Mouse (Mus musculus) erythroblast, embryonic 14.5 days (primary cell): ENCODE results near the gene Fcamr. TPM values are rescaled to one million over a fixed set of nuclear protein-coding genes. Genes with fewer than 3 reads are reported as not detected.

Source experiments
- H3K27me3 ChIP-seq: 2 replicates; pipeline ENCODE4 v1.6.1; 2012; ENCODE audit warnings: inconsistent platforms; ENCODE audit not compliant: control insufficient read depth
- H3K36me3 ChIP-seq: 2 replicates; pipeline ENCODE4 v1.6.1; 2012; ENCODE audit warnings: mild to moderate bottlenecking, inconsistent platforms; ENCODE audit not compliant: control insufficient read depth
- H3K4me1 ChIP-seq: 2 replicates; pipeline ENCODE4 v1.6.1; 2012; ENCODE audit warnings: inconsistent platforms; ENCODE audit not compliant: control insufficient read depth
- H3K4me3 ChIP-seq: replicated peaks from 2 replicates; pipeline ENCODE3; 2012; ENCODE audit warnings: moderate library complexity, mild to moderate bottlenecking, inconsistent platforms
- H3K9me3 ChIP-seq: 2 replicates; pipeline ENCODE4 v1.6.1; 2012; ENCODE audit warnings: low read length, inconsistent platforms, mixed read lengths; ENCODE audit not compliant: control insufficient read depth
- GATA1 ChIP-seq: IDR thresholded peaks from 2 replicates; pipeline ENCODE4 v1.6.1; 2012; ENCODE audit warnings: low read length, inconsistent platforms, mixed read lengths
- TAL1 ChIP-seq: IDR thresholded peaks from 3 replicates; pipeline ENCODE4 v1.6.1; 2012; ENCODE audit warnings: low read length, inconsistent platforms, mixed read lengths
- polyA plus RNA-seq: library from polyadenylated mRNA; stranded (reverse); fragments of >175 nt; gene quantifications from 2 replicates; pipeline ENCODE4 v1.2.3, GENCODE M21; 2012

The Fcamr gene
- not detected in 2 replicates for polyA plus RNA-seq

GRCm38 (mm10) chr1:130800602-130801001 lies at the start of gene Fcamr:
Gene Fcamr (plus strand): TSS chr1:130800902.
- no peak within 1 kb of the TSS for H3K4me3 ChIP-seq
- H3K27me3 ChIP-seq, result no peaks in the 10 kb centered on the region
- TF ChIP-seq GATA1 (no peak), TAL1 (no peak)
- no peaks in the 10 kb centered on the region for H3K4me1 ChIP-seq
- no peaks in the 10 kb centered on the region for H3K9me3 ChIP-seq
- no peaks in the 10 kb centered on the region for H3K36me3 ChIP-seq

DNA sequence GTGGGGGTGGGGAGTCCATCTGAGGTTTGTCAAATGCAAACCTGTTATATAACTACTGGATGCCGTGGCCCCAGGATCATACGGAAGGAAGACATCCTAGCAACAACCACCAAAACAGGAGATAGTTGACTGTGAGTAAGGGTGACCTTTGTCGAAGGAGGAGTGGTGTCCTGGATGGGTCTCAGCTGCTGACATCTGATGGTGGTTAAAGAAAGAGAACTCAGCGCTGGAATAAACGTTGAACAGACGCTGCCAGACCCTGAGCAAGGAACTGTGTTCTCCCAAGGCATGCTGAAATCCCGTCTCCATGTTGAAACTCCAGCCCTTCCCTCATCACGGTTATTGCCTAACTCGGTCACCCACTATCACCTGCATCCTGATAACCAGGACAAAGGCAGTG lies 41.0 kb upstream of the Fcamr start:
- Histone ChIP-seq H3K36me3 (no peaks in the 10 kb centered on the region), H3K9me3 (no peaks in the 10 kb centered on the region), H3K4me1 (peaks cover 21% of the 10 kb centered on the region), H3K27me3 (no peaks in the 10 kb centered on the region), H3K4me3 (no peak overlapping the region)
- TF ChIP-seq GATA1 (no peak), TAL1 (no peak)

DNA sequence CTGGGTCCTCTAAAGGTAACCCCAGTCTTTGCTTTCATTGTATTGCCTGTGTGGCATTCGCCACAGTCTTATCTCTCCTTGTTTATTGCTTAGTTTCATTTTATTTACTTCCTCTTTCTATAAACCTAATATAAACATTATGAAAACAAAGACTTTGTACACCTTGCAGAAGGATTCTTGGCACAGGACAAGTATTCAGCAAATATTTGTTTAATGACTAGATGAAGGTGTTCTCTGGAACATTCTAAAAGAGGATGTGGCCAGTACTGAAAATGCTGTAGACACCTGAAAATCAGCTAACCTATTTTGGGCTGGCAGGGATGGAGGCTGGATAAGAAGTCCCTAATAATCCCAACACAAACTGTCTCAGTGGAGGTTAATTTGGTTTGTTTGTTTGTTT lies 39.1 kb upstream of the Fcamr start:
- TF ChIP-seq GATA1 (no peak), TAL1 (no peak)
- no peaks in the 10 kb centered on the region for H3K36me3 ChIP-seq
- no peak overlapping the region for H3K4me3 ChIP-seq
- H3K9me3 ChIP-seq, result no peaks in the 10 kb centered on the region
- H3K27me3 ChIP-seq, result no peaks in the 10 kb centered on the region
- H3K4me1 ChIP-seq, result peaks cover 26% of the 10 kb centered on the region

DNA sequence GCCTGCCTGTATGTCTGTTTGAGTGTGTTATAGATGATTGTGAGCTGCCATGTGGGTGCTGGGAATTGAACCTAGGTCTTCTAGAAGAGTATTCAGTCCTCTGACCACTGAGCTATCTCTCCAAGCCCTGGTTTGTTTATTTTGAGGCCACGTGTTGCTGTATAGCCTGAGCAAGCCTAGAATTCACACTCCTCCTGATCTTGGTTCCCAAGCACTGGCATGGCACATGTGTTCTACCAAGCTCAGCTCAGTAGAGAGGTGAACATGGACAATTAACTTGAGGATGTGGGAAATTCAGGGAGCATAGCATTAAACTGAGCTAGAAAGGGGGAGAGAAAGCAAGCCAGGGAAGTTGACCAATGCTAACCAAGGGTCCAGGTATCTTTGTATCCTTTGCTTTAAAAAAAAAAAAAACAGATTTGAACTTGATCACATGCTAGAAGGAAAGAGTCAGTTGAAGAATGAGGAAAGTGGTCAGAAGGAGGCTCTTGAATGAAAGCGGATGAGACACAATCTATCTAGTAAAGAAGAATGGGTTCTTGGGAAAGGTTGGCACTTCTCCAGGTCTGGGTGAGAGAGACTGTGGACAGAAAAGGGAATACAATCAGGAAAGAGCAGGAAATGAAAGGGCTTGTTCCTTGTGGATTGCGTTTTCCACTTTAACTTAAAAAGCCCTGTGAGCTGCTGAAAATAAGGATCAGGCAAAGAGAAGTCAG lies 38.5 kb upstream of the Fcamr start:
- Histone ChIP-seq H3K36me3 (no peaks in the 10 kb centered on the region), H3K9me3 (no peaks in the 10 kb centered on the region), H3K27me3 (no peaks in the 10 kb centered on the region), H3K4me1 (peaks cover 32% of the 10 kb centered on the region), H3K4me3 (no peak overlapping the region)
- TF ChIP-seq TAL1 (no peak), GATA1 (no peak)

DNA sequence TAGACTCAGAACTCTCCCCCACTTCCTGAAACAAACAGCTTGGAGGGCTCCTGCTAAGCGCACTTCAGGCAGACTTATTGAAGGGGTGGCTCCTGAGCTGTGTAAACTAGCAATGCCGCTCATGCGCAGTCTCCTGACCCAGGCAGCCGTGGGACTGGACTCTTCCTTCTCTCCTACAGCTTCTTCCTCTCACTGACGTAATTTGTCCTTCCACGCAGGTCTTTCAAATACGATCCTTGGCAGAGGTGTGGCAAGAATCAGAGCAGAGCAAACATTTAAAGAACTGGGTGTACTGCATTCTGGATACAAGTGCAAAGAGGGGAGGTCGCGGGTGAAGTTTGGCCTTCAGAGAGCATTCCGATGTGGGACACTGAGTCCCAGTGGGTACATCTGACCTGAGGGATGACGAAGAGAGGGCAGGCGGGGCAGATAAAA lies 36.7 kb upstream of the Fcamr start:
- no peaks in the 10 kb centered on the region for H3K9me3 ChIP-seq
- no peak overlapping the region for H3K4me3 ChIP-seq
- H3K36me3 ChIP-seq, result no peaks in the 10 kb centered on the region
- H3K4me1 ChIP-seq, result peaks cover 40% of the 10 kb centered on the region
- no peak for TF ChIP-seq TAL1
- no peak for TF ChIP-seq GATA1
- no peaks in the 10 kb centered on the region for H3K27me3 ChIP-seq

DNA sequence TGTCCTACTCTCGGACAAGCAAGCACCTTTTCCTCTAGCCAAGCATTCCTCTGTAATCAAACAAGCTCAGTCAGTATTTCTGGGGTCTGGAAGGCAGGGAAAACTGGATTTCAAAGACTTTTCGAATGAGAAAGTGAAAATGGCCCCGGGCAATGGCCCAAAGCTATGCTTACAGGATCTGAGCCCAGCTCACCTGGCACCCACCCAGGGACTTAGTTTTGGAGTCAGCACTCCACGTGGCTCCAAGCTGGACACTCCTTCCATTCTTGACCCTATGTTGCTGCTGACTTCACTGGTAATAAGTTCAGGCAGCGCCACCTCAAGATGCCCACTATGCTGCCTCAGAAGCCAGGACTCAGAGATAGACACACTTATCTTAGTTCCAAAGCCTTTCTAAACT lies 33.6 kb upstream of the Fcamr start:
- H3K36me3 ChIP-seq, result no peaks in the 10 kb centered on the region
- H3K27me3 ChIP-seq, result peaks cover 8% of the 10 kb centered on the region
- no peak for TF ChIP-seq GATA1
- no peak for TF ChIP-seq TAL1
- H3K9me3 ChIP-seq, result no peaks in the 10 kb centered on the region
- no peak overlapping the region for H3K4me3 ChIP-seq
- H3K4me1 ChIP-seq, result peaks cover 37% of the 10 kb centered on the region

DNA sequence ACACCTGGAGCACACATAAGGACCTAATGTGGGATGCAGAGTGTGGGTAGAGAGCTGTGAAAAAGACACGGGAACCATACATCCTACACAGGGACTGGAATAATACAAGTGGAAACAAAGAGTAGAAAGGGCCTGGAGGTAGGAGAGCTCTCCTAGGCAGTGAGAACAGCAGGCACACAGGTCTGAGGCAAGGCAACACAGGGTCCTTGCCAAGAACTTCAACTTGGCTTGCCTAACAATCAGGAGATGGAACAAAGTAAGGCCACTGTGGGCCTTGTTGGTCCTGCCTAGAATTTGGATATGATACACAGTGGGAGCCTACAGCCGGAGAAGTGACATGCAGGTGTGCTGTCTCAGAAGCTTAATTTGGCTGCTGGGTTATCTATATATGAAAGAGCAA lies 30.8 kb upstream of the Fcamr start:
- no peaks in the 10 kb centered on the region for H3K9me3 ChIP-seq
- no peaks in the 10 kb centered on the region for H3K36me3 ChIP-seq
- H3K4me3 ChIP-seq, result no peak overlapping the region
- TF ChIP-seq GATA1 (no peak), TAL1 (no peak)
- H3K4me1 ChIP-seq, result peaks cover 24% of the 10 kb centered on the region
- H3K27me3 ChIP-seq, result peaks cover 8% of the 10 kb centered on the region

DNA sequence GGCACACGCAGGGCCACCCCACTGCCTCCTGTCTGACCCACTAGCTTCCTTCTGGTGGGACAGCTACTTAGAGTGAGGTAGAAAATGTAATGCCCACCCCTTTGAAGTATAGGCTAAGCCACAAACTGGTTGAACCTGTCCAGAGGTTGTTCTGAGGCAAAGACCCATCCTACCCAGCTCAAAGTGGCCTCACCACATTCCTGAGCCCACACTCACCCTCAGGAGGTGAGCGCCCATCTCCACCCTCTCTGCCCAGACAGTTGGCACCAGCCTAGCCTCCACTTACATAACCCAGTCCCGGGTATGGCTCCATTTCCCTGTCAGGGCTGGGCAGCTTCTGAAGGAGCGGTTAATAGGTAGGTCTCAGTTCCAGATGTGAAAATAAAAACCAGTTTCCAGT lies 30.2 kb upstream of the Fcamr start:
- no peaks in the 10 kb centered on the region for H3K9me3 ChIP-seq
- H3K27me3 ChIP-seq, result peaks cover 8% of the 10 kb centered on the region
- TF ChIP-seq TAL1, result no peak
- TF ChIP-seq GATA1, result no peak
- no peaks in the 10 kb centered on the region for H3K36me3 ChIP-seq
- H3K4me3 ChIP-seq, result no peak overlapping the region
- peaks cover 24% of the 10 kb centered on the region for H3K4me1 ChIP-seq

GRCm38 (mm10) chr1:130770981-130771494 lies 29.7 kb upstream of the Fcamr start:
- Histone ChIP-seq H3K36me3 (no peaks in the 10 kb centered on the region), H3K4me1 (peaks cover 27% of the 10 kb centered on the region)
- no peak for TF ChIP-seq TAL1
- no peak for TF ChIP-seq GATA1

GRCm38 (mm10) chr1:130775234-130775633 lies 25.5 kb upstream of the Fcamr start:
- Histone ChIP-seq H3K9me3 (no peaks in the 10 kb centered on the region), H3K4me1 (peaks cover 12% of the 10 kb centered on the region), H3K36me3 (no peaks in the 10 kb centered on the region), H3K27me3 (peaks cover 5% of the 10 kb centered on the region), H3K4me3 (no peak overlapping the region)
- no peak for TF ChIP-seq GATA1
- no peak for TF ChIP-seq TAL1

More at GRCm38 (mm10) chr1:130770981-130771494, 29.7 kb upstream of the Fcamr start:
- H3K9me3 ChIP-seq, result no peaks in the 10 kb centered on the region
- peaks cover 8% of the 10 kb centered on the region for H3K27me3 ChIP-seq
- no peak overlapping the region for H3K4me3 ChIP-seq
